Mouse (Mus musculus) Patski (cell line): ENCODE data around the gene Mettl7a2. TPM values are rescaled to one million over a fixed set of nuclear protein-coding genes. Genes with fewer than 3 reads are reported as not detected.
"Not testable (repeated sequence)": the region's sequence is repeated elsewhere in the genome, so short reads cannot be mapped to it uniquely, and the experiment has no call there.

Source experiments
- ATAC-seq: fragments of 100-300 bp; one replicate; pipeline ENCODE4 v1.8.0; 2021
- CTCF ChIA-PET: fragments of 350-600 bp; sonication (Branson Sonifier 250); formaldehyde crosslinking; loops from one replicate; lab custom pipeline; 2022; ENCODE audit warnings: inconsistent platforms; lab: Charles Lee
- POLR2A ChIA-PET: fragments of 350-600 bp; sonication (Branson Sonifier 250); formaldehyde crosslinking; loops from one replicate; lab custom pipeline; 2022; ENCODE audit warnings: antibody characterized with exemption, inconsistent platforms; lab: Charles Lee
- DNase-seq: peaks from one replicate; pipeline ENCODE4 v3.0.0-alpha.2; 2011; ENCODE audit warnings: low read depth, low spot score
- H3K27me3 ChIP-seq: fragments of 371-371 bp; one replicate; pipeline ENCODE4 v1.5.1; 2021
- CTCF ChIP-seq: fragments of 100-300 bp; IDR thresholded peaks from one replicate; pipeline ENCODE4 v1.5.1; 2021
- in situ Hi-C: fragments of 300-500 bp; cut with MboI; formaldehyde crosslinking; loops from 3 replicates; pipeline ENCODE4 v1.11.1; 2018; ENCODE audit warnings: low pct_unique_long_range_greater_than_20kb, mixed read lengths
- polyA plus RNA-seq: library from polyadenylated mRNA; unstranded; gene quantifications from one replicate; pipeline ENCODE4 v1.2.3, GENCODE M21; 2021

The Mettl7a2 gene
- polyA plus RNA-seq, 1 experiment from 2014 or later: 4.1 TPM

- CTCF ChIA-PET: interaction anchor here (1.1 to 1.4 kb wide), 2 partner anchors 36 to 82 kb away, joined by 3 to 5 read pairs; no protein-coding TSS in a partner anchor
- TF ChIP-seq CTCF: no peak
- DNase-seq (no peak), ATAC-seq (no peak)
- POLR2A ChIA-PET: interaction anchor here (1.1 kb wide), 1 partner anchor 36 kb away, joined by 3 read pairs; no protein-coding TSS in a partner anchor
- H3K27me3 ChIP-seq: no peaks in the 10 kb centered on the region
- in situ Hi-C loops: no loop called here
Observed at GRCm38 (mm10) chr15:100367119-100367518, 14.1 kb downstream of the Mettl7a2 start.

GRCm38 (mm10) chr15:100375066-100375465 is 22.1 kb downstream of the Mettl7a2 start:
- ATAC-seq (no peak), DNase-seq (no peak)
- TF ChIP-seq CTCF: peak; percentile 87
- H3K27me3 ChIP-seq: no peaks in the 10 kb centered on the region
- in situ Hi-C loops: no loop called here
- POLR2A ChIA-PET: interaction anchor here (1.2 to 2.3 kb wide), 2 partner anchors 55 to 67 kb away, joined by 4 to 7 read pairs; no protein-coding TSS in a partner anchor
- CTCF ChIA-PET: interaction anchor here (0.7 to 2.6 kb wide), 15 partner anchors 11 to 175 kb away, joined by 3 to 12 read pairs (median 6); partner anchors contain the start of gene Mettl7a3

- peak; percentile 59 for ATAC-seq
- in situ Hi-C loops, CTCF ChIA-PET, DNase-seq, POLR2A ChIA-PET, H3K27me3 ChIP-seq: not testable (repeated sequence)
Observed at GRCm38 (mm10) chr15:100377847-100378505, 25.0 kb downstream of the Mettl7a2 start.

GRCm38 (mm10) chr15:100379658-100380057 is 26.7 kb downstream of the Mettl7a2 start:
- in situ Hi-C loops: no loop called here
- ChIA-PET POLR2A (no interaction called here), CTCF (interaction anchor here (1.4 kb wide), 1 partner anchor 21 kb away, joined by 4 read pairs; no protein-coding TSS in a partner anchor)
- no peak for TF ChIP-seq CTCF
- no peaks in the 10 kb centered on the region for H3K27me3 ChIP-seq
- no peak for ATAC-seq
- DNase-seq: no peak

GRCm38 (mm10) chr15:100380104-100380503 is 27.1 kb downstream of the Mettl7a2 start:
- CTCF ChIA-PET: interaction anchor here (1.4 kb wide), 1 partner anchor 21 kb away, joined by 4 read pairs; no protein-coding TSS in a partner anchor
- DNase-seq (no peak), ATAC-seq (no peak)
- POLR2A ChIA-PET: no interaction called here
- no peak for TF ChIP-seq CTCF
- in situ Hi-C loops: no loop called here
- H3K27me3 ChIP-seq: no peaks in the 10 kb centered on the region

- in situ Hi-C loops: loop anchor here (5.0 kb wide), 1 partner anchor 67 kb away; no protein-coding TSS in a partner anchor
- no peak for TF ChIP-seq CTCF
- no peaks in the 10 kb centered on the region for H3K27me3 ChIP-seq
- POLR2A ChIA-PET: no interaction called here
- DNase-seq: no peak
- ATAC-seq: no peak
- CTCF ChIA-PET: interaction anchor here (0.8 to 1.5 kb wide), 4 partner anchors 9 to 122 kb away, joined by 3 to 4 read pairs (median 4); no protein-coding TSS in a partner anchor
Observed at GRCm38 (mm10) chr15:100385705-100386104, 32.7 kb downstream of the Mettl7a2 start.

GRCm38 (mm10) chr15:100387544-100388223 is 34.7 kb downstream of the Mettl7a2 start:
- in situ Hi-C loops: loop anchor here (5.0 kb wide), 1 partner anchor 65 kb away; no protein-coding TSS in a partner anchor
- H3K27me3 ChIP-seq: no peaks in the 10 kb centered on the region
- ChIA-PET POLR2A (interaction anchor here (1.0 kb wide), 1 partner anchor 36 kb away, joined by 3 read pairs; no protein-coding TSS in a partner anchor), CTCF (no interaction called here)
- ATAC-seq (no peak), DNase-seq (no peak)
- no peak for TF ChIP-seq CTCF

- ChIA-PET POLR2A (no interaction called here), CTCF (no interaction called here)
- in situ Hi-C loops: loop anchor here (5.0 kb wide), 1 partner anchor 64 kb away; no protein-coding TSS in a partner anchor
- no peaks in the 10 kb centered on the region for H3K27me3 ChIP-seq
- no peak for TF ChIP-seq CTCF
- DNase-seq: no peak
- no peak for ATAC-seq
Observed at GRCm38 (mm10) chr15:100388224-100388835, 35.3 kb downstream of the Mettl7a2 start.

GRCm38 (mm10) chr15:100388886-100389285 is 35.9 kb downstream of the Mettl7a2 start:
- no peak for DNase-seq
- TF ChIP-seq CTCF: no peak

GRCm38 (mm10) chr15:100391066-100391465 is 38.1 kb downstream of the Mettl7a2 start:
- no peak for DNase-seq
- no peak for ATAC-seq
- POLR2A ChIA-PET: interaction anchor here (0.6 to 1.9 kb wide), 2 partner anchors 10 to 33 kb away, joined by 4 to 5 read pairs; no protein-coding TSS in a partner anchor

More at GRCm38 (mm10) chr15:100388886-100389285, 35.9 kb downstream of the Mettl7a2 start:
- in situ Hi-C loops: loop anchor here (5.0 kb wide), 1 partner anchor 63 kb away; no protein-coding TSS in a partner anchor
- no peaks in the 10 kb centered on the region for H3K27me3 ChIP-seq
- CTCF ChIA-PET: no interaction called here
- no peak for ATAC-seq
- POLR2A ChIA-PET: no interaction called here

More at GRCm38 (mm10) chr15:100391066-100391465, 38.1 kb downstream of the Mettl7a2 start:
- CTCF ChIA-PET: interaction anchor here (1.1 to 1.3 kb wide), 2 partner anchors 9 to 30 kb away, joined by 3 to 5 read pairs; no protein-coding TSS in a partner anchor
- no peaks in the 10 kb centered on the region for H3K27me3 ChIP-seq
- TF ChIP-seq CTCF: no peak
- in situ Hi-C loops: no loop called here
